Mouse (Mus musculus) right cerebral cortex, postnatal 10 days (tissue): ENCODE measurements around the gene Gabarapl2.

Source experiments
- DNase-seq, 2 experiments: peaks; one replicate each; pipeline ENCODE4 v3.0.0; 2021; ENCODE audit warnings: low spot score in 2 of 2

The Gabarapl2 gene

DNA sequence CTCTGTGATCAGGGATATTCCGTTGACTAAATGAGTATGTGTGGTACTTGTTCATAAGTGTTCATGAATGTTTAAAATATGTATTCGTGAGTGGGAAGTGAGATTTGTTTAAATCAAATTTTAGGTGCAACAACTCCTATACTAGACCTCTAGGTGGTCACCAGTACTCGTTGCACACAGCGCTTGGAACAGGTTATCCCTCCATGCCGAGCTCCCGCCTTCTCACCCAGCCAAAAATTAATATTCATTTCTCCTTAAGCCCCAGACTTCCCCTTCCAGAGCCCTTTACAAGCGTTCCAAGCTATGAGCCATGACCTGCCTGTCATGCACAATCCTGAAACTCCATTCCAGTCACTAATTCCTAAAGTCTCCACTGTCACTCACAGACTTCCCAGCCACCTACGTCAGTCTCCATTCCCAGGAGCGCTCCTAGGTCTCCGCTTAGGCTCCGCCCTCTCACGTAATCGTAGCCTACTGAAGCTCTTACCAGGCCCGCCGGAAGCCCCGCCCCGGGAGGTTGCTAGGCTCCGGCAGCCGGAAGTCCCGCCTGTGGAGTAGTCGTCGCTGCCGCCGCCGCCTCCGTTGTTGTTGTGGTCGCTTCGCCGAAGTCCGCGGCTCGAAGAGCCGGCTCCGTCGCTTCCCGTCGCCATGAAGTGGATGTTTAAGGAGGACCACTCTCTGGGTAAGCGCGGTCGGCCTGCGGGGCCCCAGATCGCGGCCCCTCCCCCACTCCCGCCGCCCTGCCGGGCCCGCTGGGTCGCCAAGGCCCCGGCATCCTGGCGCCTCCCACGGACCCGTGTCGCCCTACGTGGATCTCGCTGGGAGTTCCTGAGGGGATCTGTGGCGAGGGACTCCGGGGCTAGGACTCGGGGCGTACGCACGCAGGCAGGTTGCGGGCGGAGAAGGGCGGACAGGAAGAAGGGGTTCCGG is at the start of gene Gabarapl2:
Gene Gabarapl2, plus strand, starts transcription at position 533 of the 930 bp plus-strand sequence.
- DNase-seq, result peak; percentile 98 to 99

GRCm38 (mm10) chr8:111890911-111891303 is 49.6 kb upstream of the Gabarapl2 start:
- no peak for DNase-seq

DNA sequence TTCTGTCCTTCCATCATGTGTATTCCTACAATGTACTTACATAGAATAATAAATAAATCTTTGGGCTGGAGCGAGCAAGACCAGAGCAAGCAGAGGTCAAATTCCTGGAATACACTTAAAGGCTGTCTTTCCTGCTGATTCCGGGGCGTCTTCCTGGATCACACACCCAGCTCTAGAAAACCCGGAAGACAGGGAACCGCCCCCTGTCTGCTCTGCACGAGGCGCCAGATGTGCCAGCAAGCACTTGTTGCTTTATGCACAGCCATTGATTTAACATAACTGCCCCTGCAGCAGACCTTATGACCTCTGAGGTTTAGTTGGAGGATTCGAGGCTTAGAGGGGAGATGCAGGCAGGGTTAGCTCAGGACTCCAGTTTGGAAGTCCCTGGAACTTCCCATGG is 48.5 kb upstream of the Gabarapl2 start:
- DNase-seq, result no peak

GRCm38 (mm10) chr8:111892615-111893014 is 47.9 kb upstream of the Gabarapl2 start:
- no peak for DNase-seq

DNA sequence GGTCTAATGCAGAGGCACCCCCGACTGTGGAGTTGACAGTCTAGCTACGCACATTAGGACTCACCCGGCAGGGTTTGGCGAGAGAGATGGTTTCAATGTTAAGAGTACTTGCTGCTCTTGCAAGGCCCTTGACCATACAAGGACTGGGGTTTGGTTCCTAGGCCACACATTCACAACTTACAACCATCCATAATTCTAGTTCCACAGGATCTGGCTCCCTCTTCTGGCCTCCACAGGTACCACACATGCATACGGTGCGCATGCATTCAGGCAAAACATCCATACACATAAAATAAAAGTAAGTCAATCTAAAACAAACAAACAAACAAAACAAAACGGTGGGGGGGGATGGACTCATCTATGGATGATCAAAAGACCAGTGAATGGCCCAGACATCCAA is 45.5 kb upstream of the Gabarapl2 start:
- no peak for DNase-seq

GRCm38 (mm10) chr8:111898586-111898985 is 41.9 kb upstream of the Gabarapl2 start:
- DNase-seq, result no peak

DNA sequence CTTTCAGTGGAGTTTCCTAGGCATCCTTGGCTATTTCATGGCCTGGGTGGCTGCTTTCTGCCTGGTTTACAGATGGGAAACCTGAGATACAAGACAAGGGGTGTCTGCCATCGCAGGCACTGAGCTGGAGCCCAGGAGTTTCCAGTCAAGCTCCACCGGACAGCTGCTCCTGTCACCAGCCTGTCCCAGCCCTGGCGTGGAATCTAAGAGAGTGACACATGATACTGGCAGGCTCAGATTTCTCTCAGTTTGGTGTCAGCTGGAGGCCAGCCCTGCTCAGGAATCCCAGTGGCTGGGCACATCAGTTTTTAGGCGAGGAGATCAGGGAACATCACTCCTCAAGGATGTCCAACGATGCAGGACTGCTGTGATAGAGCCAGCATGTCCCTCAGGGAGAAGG is 38.4 kb upstream of the Gabarapl2 start:
- no peak for DNase-seq

GRCm38 (mm10) chr8:111905500-111906121 is 34.9 kb upstream of the Gabarapl2 start:
- DNase-seq, result no peak

DNA sequence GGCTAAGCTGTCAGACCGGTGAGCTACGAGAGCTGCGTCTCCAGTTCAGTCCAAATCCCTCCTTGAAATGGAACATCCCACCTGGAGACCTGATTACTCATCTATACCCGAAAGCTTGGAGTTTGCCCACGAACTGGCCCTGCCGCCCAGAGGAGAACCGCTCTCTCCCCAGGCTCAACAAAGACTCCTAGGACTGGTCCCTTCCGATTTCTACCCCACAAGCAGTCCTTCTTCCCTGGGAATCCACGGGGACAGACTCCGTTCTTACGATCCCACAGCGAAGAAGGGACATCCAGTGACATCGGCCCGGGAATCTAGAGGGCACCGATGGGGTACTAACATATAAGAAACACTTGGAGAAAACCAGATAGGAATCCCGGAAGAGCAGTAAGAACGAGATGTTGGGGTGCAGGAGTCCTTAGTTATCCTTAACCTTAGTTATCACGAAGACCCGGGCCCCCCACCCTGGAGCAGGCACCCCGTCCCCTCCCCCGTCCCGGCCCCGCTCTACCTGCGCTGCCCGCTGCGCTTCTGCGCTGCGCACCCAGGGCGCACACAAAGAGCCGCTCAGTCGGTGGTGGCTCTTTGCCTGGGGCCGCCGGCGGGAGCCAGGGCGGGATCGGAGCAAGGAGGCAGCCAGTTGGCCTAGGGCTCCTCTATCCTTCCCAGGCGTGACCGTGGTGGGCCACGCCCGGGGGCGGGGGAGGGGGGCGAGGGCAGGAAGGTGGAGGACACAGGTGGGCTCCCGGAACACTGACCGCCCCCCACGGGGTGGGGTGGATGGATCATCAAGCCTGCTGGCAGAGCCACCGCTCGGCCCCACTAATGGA is 30.7 kb upstream of the Gabarapl2 start, which contains the start of gene Chst5:
Gene Chst5, minus strand, starts transcription at position 827 of the 830 bp plus-strand sequence.
- peak in 1 of 2 experiments; percentile 40 for DNase-seq

- peak; percentile 38 to 49 for DNase-seq
Observed at GRCm38 (mm10) chr8:111911572-111911971, 28.9 kb upstream of the Gabarapl2 start.

DNA sequence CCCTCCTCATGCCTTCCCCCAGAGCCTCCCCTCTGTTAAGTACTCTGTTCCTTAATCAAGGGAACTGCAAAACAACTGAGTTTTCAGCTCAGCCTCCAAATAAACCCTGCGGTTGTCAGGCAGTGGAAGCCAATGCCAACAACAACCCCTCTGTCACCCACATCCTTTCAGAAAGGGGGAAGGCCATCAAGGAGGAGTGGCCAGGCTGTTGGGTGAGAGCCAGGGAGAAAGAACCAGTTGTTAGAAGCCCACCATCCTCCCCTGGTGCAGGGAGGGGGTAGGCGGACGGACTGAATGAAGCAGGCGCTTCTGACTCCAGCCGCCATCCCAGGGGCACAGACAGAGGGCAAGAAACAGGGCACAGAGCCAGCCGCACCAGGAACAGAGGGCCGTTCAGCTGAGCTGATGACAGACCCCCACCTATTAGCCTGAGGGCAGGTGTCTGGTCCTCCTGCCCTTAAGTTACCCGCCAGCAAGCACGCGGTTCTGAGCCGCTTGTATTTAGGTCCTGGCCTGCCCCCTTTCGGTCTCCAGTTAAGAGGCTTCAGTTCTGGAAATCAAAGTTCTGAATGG is 27.6 kb upstream of the Gabarapl2 start:
- DNase-seq, result peak; percentile 80 to 87

DNA sequence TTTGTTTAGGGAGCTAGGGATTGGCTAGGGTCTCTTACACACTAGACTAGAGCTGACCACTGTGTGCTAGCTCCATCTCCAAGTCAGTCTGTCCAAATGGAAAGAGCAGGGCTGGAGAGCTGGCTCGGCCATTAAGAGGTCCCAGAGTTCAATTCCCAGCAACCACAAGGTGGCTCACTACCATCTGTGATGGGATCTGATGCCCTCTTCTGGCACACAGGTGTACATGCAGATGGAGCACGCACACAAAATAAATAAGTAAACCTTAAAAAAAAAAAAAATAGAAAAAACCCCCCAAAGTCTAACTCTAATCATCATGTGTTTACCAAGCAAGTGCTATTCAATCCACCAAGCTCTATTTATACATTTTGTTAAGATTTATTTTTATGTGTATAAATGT is 20.8 kb upstream of the Gabarapl2 start:
- no peak for DNase-seq

- no peak for DNase-seq
Observed at GRCm38 (mm10) chr8:111920971-111921370, 19.5 kb upstream of the Gabarapl2 start.

- DNase-seq, result peak in 1 of 2 experiments; percentile 51
Observed at GRCm38 (mm10) chr8:111923383-111923804, 17.1 kb upstream of the Gabarapl2 start.

DNA sequence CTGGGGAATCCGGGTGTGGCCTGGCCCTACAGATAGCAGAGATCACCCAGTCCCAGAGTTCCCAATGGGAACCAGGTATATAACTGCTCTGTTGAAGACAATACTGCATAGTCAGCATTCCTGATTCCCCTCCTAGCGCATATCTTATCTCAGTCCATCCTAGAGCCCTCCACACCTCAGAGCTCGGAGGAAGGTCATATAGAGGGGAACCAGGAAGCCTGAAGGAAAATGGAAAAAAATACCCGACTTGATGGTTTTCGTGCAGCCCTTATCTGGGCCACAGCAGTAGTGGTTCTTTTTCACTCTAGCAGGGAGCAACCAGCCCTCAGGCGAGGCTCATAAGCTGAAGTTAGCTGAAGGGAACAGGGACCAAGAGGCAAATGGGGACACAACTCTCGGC is 15.5 kb upstream of the Gabarapl2 start:
- no peak for DNase-seq

GRCm38 (mm10) chr8:111929648-111930344 is 10.7 kb upstream of the Gabarapl2 start:
- no peak for DNase-seq

DNA sequence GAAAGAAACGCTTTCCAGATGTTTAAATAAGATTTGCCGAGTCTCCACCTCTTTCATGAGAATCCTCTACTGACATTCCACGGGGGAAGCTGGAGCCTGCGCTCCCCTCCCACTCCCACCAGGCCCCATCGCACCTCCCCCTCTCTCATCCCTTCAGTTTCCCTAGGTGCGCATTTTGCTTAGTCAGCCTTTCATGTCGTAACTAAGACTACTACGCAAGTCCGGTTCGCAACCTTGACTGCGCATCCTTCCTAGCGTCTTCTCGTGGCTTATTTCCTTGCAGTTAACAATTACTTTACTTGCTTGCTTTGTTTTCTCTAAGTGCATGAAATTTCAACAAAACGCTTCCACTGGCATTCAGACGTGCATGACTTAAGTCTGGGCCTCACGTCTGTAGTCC is 8.8 kb upstream of the Gabarapl2 start:
- DNase-seq, result no peak

DNA sequence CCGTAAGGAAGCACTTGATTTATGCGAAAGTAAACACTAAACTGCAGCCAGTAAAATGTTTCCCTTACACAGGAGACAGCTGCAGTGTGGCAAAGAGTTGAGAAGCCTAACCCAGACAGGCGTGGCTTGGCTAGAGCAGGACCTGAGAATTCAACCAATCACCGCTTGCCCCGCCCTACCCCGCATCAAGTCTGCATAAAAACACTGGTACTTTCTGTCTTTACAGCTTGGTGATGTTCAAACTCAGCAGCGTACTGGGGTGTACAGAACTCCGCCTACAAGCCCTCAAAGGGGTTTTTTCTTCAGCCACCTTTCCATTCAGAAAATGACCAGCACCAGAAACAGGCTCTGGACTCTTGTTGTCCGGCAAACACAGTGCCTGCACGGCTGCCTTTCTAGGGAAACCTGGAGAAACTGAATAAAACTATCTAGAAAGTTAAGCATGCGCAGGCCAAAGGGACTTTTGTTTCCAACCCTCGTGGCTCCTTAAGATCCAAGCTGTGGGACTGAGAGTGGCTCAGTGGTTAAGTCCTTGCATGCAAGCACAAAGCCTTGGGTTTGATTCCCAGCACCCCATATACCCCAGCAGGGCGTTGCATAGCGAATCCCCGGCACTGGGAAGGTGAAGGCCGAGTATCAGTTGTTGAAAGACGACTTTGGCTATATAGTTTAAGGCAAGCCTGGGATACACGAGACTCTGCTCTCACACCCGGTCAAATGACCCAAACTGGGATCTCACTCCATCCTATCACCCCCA is 7.7 kb upstream of the Gabarapl2 start:
- DNase-seq, result peak; percentile 52 to 63

DNA sequence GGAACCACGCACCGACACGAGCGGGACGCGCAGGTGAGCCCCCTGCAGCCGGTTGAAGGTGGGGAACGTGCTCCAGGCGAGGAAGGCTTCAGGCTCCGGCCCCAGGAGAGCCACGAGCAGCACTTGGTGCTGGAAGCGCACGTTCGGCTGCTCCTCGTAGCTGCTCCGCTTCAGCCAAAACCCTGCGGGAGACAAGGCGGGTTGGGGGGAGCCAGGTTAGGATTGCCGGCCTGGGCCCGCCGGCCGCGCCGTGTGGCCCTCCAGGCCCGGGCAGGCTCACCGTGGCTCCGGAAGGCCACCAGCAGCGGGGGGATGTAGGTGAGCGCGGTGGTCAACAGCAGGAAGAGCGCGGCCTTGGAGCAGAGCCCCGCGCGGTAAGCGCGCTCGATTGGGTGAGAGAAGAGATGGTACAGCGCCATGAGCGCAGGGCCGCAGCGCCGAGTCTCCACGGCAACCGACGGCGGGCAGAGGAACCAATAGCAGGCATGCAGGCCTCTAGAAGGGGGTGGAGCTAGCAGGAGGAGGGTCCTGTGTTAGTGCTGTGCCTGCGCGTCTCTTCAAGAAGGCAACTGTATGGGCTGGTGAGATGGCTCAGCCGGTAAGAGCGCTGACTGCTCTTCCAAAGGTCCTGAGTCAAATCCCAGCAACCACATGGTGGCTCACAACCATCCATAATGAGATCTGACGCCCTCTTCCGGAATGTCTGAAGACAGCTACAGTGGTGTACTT is 7.0 kb upstream of the Gabarapl2 start, which contains the start of gene Tmem231:
Gene Tmem231, minus strand, starts transcription at position 534 of the 729 bp plus-strand sequence.
- DNase-seq, result peak; percentile 95 to 96
